Comparison of ENCODE assay signal across 8 mouse cellular contexts in genomic region chr7:141561682-141562391, GRCm38 (mm10). TPM values are rescaled to one million over a fixed set of nuclear protein-coding genes. Genes with fewer than 3 reads are reported as not detected.
DNase-seq lines count a peak whose midpoint lies in the region; ATAC-seq lines count a peak whose summit lies in the region.

Gene Ap2a2 (plus strand): TSS chr7:141562173.

- ATAC-seq in inflammation-experienced regulatory T-cells, adult 6 months = peak; percentile 90
- ATAC-seq in megakaryocyte-erythroid progenitor cell, adult 5-6 weeks (replicated peaks; ENCODE audit: low FRiP score, low TSS enrichment, poor library complexity, severe bottlenecking) = peak; percentile 77

- intact Hi-C loops in gastrocnemius, postnatal 14 days (cut with DNase I; ENCODE audit: low total_unique reads) = no loop called here
- intact Hi-C loops in left cerebral cortex, postnatal 10 days (cut with DNase I) = no loop called here

- DNase-seq in adipocyte (ENCODE audit: low spot score) = peak; percentile 91
- DNase-seq in embryo, embryonic 10 days (ENCODE audit: low spot score) = peak; percentile 96
- DNase-seq in gastrocnemius, postnatal 14 days = peak; percentile 94
- peak; percentile 89 to 95 for DNase-seq in left cerebral cortex, postnatal 10 days (ENCODE audit: extremely low spot score in 1 of 2, low spot score in 2 of 2)
- DNase-seq in right cerebral cortex, postnatal 25 days = peak; percentile 89
- DNase-seq in urinary bladder, postnatal 4 days (ENCODE audit: low spot score in 2 of 2) = peak; percentile 86 to 92

RNA-seq across cellular contexts. Expression of gene Ap2a2, which starts in this region (rescaled TPM):
- total RNA-seq in gastrocnemius, postnatal 14 days (2021) = 10 to 100 TPM; 37.2 to 41.6 TPM
- 10 to 100 TPM; 12.5 to 16.5 (median 13.6) TPM for polyA plus RNA-seq in inflammation-experienced regulatory T-cells, adult 6 months (2017; shearing (Covaris generic))
- 100 to 1,000 TPM; 257 to 265 TPM for total RNA-seq in left cerebral cortex, postnatal 10 days (2021)
- 32.0 and 42.0 TPM in 2 replicates for total RNA-seq in megakaryocyte-erythroid progenitor cell, adult 5-6 weeks (2014; fragmentation: Nextera tagmentation)
- total RNA-seq in megakaryocyte-erythroid progenitor cell, adult 5-6 weeks (2017) = 27.0 and 35.5 TPM in 2 replicates

Comparison
In these comparisons a context has a peak if more than half of its experiments do, and no peak if none do; other contexts are left out.
1. Peak in every context shown above with its lines: DNase-seq and ATAC-seq.
2. RNA of gene Ap2a2 (total RNA-seq): 257 to 265 TPM in left cerebral cortex, postnatal 10 days; 37.2 to 41.6 TPM in gastrocnemius, postnatal 14 days and 27.0 to 42.0 TPM in megakaryocyte-erythroid progenitor cell, adult 5-6 weeks; every median in the first group is over 4 times any median in the second.